Mouse (Mus musculus): ENCODE results near the gene Bloc1s4.

Bloc1s4 gene

GRCm38 (mm10) chr5:36719601-36720000 is 28.8 kb downstream of the Bloc1s4 start:
- DNase-seq (ENCODE audit: low spot score in 2 of 2): no peak

- no peak for DNase-seq (ENCODE audit: low spot score in 2 of 2)
Observed at GRCm38 (mm10) chr5:36719135-36719534, 29.3 kb downstream of the Bloc1s4 start.

- no peak for DNase-seq (ENCODE audit: low spot score in 2 of 2)
Observed at GRCm38 (mm10) chr5:36717889-36718288, 30.6 kb downstream of the Bloc1s4 start.

GRCm38 (mm10) chr5:36716816-36717215 is 31.6 kb downstream of the Bloc1s4 start:
- no peak for DNase-seq (ENCODE audit: low spot score in 2 of 2)

GRCm38 (mm10) chr5:36714832-36715231 is 33.6 kb downstream of the Bloc1s4 start:
- DNase-seq (ENCODE audit: low spot score in 2 of 2): no peak

- no peak for DNase-seq (ENCODE audit: low spot score in 2 of 2)
Observed at GRCm38 (mm10) chr5:36713693-36714092, 34.8 kb downstream of the Bloc1s4 start.

GRCm38 (mm10) chr5:36712553-36713534 is 35.6 kb downstream of the Bloc1s4 start:
- DNase-seq (ENCODE audit: low spot score in 2 of 2): no peak

GRCm38 (mm10) chr5:36711863-36712262 is 36.6 kb downstream of the Bloc1s4 start:
- no peak for DNase-seq (ENCODE audit: low spot score in 2 of 2)

- DNase-seq (ENCODE audit: low spot score in 2 of 2): no peak
Observed at GRCm38 (mm10) chr5:36705792-36706191, 42.7 kb downstream of the Bloc1s4 start.

GRCm38 (mm10) chr5:36705390-36705789 is 43.1 kb downstream of the Bloc1s4 start:
- DNase-seq (ENCODE audit: low spot score in 2 of 2): no peak

- no peak for DNase-seq (ENCODE audit: low spot score in 2 of 2)
Observed at GRCm38 (mm10) chr5:36704684-36705083, 43.8 kb downstream of the Bloc1s4 start.

GRCm38 (mm10) chr5:36700939-36701620 is 47.4 kb downstream of the Bloc1s4 start:
- DNase-seq (ENCODE audit: low spot score in 2 of 2): no peak

- no peak for DNase-seq (ENCODE audit: low spot score in 2 of 2)
Observed at GRCm38 (mm10) chr5:36698689-36699088, 49.8 kb downstream of the Bloc1s4 start.

- DNase-seq (ENCODE audit: low spot score in 2 of 2): no peak
Observed at GRCm38 (mm10) chr5:36698067-36698670, 50.3 kb downstream of the Bloc1s4 start.

Data from frontal cortex, postnatal 25 days (tissue).